Mouse (Mus musculus): ENCODE results near the gene Eri3. TPM values are rescaled to one million over a fixed set of nuclear protein-coding genes. Genes with fewer than 3 reads are reported as not detected.
A peak's percentile ranks its signal among the peaks of the same experiment; 100 is the strongest.

Eri3 gene
- polyA plus RNA-seq, 1 experiment from 2014 or later = 195 TPM

GRCm38 (mm10) chr4:117669874-117670273 lies 119.7 kb downstream of the Eri3 start:
- H3K4me3 ChIP-seq (replicated peaks) = no peak overlapping the region
- no peak for ATAC-seq
- no peak overlapping the region for H3K27ac ChIP-seq
- peaks cover 22% of the 10 kb centered on the region for H3K36me3 ChIP-seq
- H3K27me3 ChIP-seq = no peaks in the 10 kb centered on the region
- H3K9ac ChIP-seq (replicated peaks) = no peak overlapping the region
- no peak overlapping the region for H3K4me2 ChIP-seq (replicated peaks)
- WGBS = 84% methylated on average over 7 of the region's 7 CpGs
- no peaks in the 10 kb centered on the region for H3K9me3 ChIP-seq
- H3K4me1 ChIP-seq (replicated peaks) = 0 out of 2 replicates have a peak, but pooled peaks cover 6% of the 10 kb centered on the region

DNA sequence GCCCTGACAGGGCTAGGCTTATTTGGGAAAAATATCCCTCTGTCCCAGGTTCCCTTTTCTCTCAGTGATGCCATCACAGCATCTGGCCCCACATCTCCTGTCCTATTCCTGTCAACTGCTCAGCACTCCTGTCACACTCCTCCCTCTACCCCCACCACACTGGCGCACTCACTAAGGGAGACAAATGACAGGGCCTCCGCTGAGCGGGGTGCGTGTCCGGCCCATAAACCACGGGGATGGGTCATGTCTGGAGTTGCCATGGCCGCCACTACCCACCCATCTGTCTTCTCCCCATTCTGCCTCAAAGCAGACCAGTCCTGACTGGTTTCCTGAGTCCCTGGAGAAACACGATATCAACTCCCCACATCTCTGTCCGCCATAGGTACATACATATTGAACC lies 121.9 kb downstream of the Eri3 start:
- Histone ChIP-seq H3K36me3 (peaks cover 40% of the 10 kb centered on the region), H3K4me3 (replicated peaks) (no peak overlapping the region), H3K27ac (no peak overlapping the region), H3K27me3 (no peaks in the 10 kb centered on the region), H3K4me1 (replicated peaks) (no peaks in the 10 kb centered on the region), H3K9ac (replicated peaks) (no peak overlapping the region), H3K9me3 (no peaks in the 10 kb centered on the region), H3K4me2 (replicated peaks) (no peak overlapping the region)
- ATAC-seq = no peak
- 82% methylated on average over 9 of the region's 9 CpGs for WGBS

- Histone ChIP-seq H3K4me2 (replicated peaks) (no peak overlapping the region), H3K9ac (replicated peaks) (no peak overlapping the region), H3K4me3 (replicated peaks) (no peak overlapping the region), H3K9me3 (no peaks in the 10 kb centered on the region), H3K27ac (no peak overlapping the region), H3K36me3 (peaks cover 54% of the 10 kb centered on the region), H3K4me1 (replicated peaks) (no peaks in the 10 kb centered on the region), H3K27me3 (no peaks in the 10 kb centered on the region)
- 84% methylated on average over 3 of the region's 3 CpGs for WGBS
- no peak for ATAC-seq
Observed at GRCm38 (mm10) chr4:117673901-117674300, 123.7 kb downstream of the Eri3 start.

GRCm38 (mm10) chr4:117676903-117677302 lies 126.7 kb downstream of the Eri3 start:
- Histone ChIP-seq H3K27ac (no peak overlapping the region), H3K9me3 (no peaks in the 10 kb centered on the region), H3K27me3 (no peaks in the 10 kb centered on the region), H3K4me3 (replicated peaks) (no peak overlapping the region), H3K4me1 (replicated peaks) (peaks cover 13% of the 10 kb centered on the region), H3K36me3 (peaks cover 74% of the 10 kb centered on the region), H3K4me2 (replicated peaks) (no peak overlapping the region), H3K9ac (replicated peaks) (no peak overlapping the region)
- 14% methylated on average over 3 of the region's 3 CpGs for WGBS
- ATAC-seq = peak; percentile 46; the same call in 1 of the 2 replicates

DNA sequence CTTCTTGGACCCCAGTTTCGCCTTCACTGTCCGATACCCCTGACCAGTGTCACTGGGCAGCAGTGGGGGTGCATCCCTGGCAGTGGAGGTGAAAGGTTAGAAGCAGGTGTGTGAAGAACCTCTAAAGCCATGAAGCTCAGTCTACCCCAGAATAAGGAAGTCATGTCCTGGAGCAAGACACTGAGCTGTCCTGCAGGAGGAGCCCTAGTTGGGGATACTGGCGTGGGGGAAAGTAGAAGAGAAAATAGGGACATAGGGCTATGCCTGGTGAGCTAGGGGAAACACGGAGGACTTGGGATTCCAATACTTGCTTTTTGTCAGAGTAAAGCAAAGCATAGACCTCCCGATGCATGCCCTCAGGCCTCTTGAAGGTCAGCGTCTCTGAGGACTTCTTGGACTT lies 130.8 kb downstream of the Eri3 start:
- H3K27ac ChIP-seq = no peak overlapping the region
- H3K36me3 ChIP-seq = peaks cover 41% of the 10 kb centered on the region
- H3K4me1 ChIP-seq (replicated peaks) = peaks cover 17% of the 10 kb centered on the region
- 76% methylated on average over 6 of the region's 6 CpGs for WGBS
- H3K4me2 ChIP-seq (replicated peaks) = peak overlapping the region; percentile 98
- no peak overlapping the region for H3K9ac ChIP-seq (replicated peaks)
- no peaks in the 10 kb centered on the region for H3K9me3 ChIP-seq
- H3K4me3 ChIP-seq (replicated peaks) = peak overlapping the region; percentile 85
- no peak for ATAC-seq
- no peaks in the 10 kb centered on the region for H3K27me3 ChIP-seq

GRCm38 (mm10) chr4:117681931-117682461 lies 131.8 kb downstream of the Eri3 start, which contains the start of gene Dmap1:
Gene Dmap1, minus strand, starts transcription at chr4:117682273.
- Histone ChIP-seq H3K27me3 (no peaks in the 10 kb centered on the region), H3K4me3 (replicated peaks) (peak within 1 kb of the TSS; percentile 85), H3K36me3 (peaks cover 34% of the 10 kb centered on the region), H3K4me2 (replicated peaks) (peak within 1 kb of the TSS; percentile 98), H3K9me3 (no peaks in the 10 kb centered on the region), H3K27ac (0 out of 2 replicates have a peak within 1 kb of the TSS, but pooled peaks have one; percentile 21), H3K9ac (replicated peaks) (peak within 1 kb of the TSS; percentile 89), H3K4me1 (replicated peaks) (peaks cover 17% of the 10 kb centered on the region)
- under 1% methylated on average over 33 of the region's 33 CpGs for WGBS
- peak; percentile 91 for ATAC-seq

- no peaks in the 10 kb centered on the region for H3K9me3 ChIP-seq
- H3K9ac ChIP-seq (replicated peaks) = peak overlapping the region; percentile 89
- H3K27me3 ChIP-seq = no peaks in the 10 kb centered on the region
- H3K4me2 ChIP-seq (replicated peaks) = peak overlapping the region; percentile 98
- H3K4me1 ChIP-seq (replicated peaks) = peaks cover 17% of the 10 kb centered on the region
- peak overlapping the region; percentile 85 for H3K4me3 ChIP-seq (replicated peaks)
- 0 out of 2 replicates have a peak overlapping the region, but pooled peaks have one; percentile 21 for H3K27ac ChIP-seq
- ATAC-seq = peak; percentile 43
- H3K36me3 ChIP-seq = peaks cover 32% of the 10 kb centered on the region
Observed at GRCm38 (mm10) chr4:117682463-117682862, 132.3 kb downstream of the Eri3 start.

GRCm38 (mm10) chr4:117683048-117683768 lies 133.0 kb downstream of the Eri3 start:
- no peaks in the 10 kb centered on the region for H3K9me3 ChIP-seq
- no peak overlapping the region for H3K4me2 ChIP-seq (replicated peaks)
- H3K36me3 ChIP-seq = peaks cover 27% of the 10 kb centered on the region
- H3K27ac ChIP-seq = no peak overlapping the region
- ATAC-seq = no peak
- 84% methylated on average over 6 of the region's 6 CpGs for WGBS
- no peak overlapping the region for H3K9ac ChIP-seq (replicated peaks)
- H3K4me3 ChIP-seq (replicated peaks) = no peak overlapping the region
- peaks cover 17% of the 10 kb centered on the region for H3K4me1 ChIP-seq (replicated peaks)
- H3K27me3 ChIP-seq = no peaks in the 10 kb centered on the region

DNA sequence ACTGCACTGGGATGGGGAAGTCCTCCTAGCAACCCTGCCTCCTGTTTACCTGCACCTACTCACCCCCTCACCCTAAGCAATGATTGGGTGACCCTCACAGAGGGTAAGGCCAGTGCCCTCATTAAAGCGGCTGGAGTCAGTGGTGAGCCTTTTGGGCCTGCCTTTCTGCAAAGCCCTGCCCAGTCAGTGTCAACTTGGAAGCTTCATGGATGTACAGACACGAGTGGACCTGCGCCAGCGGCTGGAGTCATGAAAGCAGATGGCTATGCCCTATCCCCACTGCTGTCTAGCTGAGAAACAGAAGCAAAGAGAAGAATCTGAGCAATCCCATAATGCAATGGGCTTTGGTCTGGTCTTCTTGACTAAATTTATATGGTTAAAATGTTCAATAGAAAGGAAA lies 136.2 kb downstream of the Eri3 start:
- Histone ChIP-seq H3K9ac (replicated peaks) (no peak overlapping the region), H3K4me3 (replicated peaks) (no peak overlapping the region), H3K27me3 (no peaks in the 10 kb centered on the region), H3K36me3 (no peaks in the 10 kb centered on the region), H3K9me3 (no peaks in the 10 kb centered on the region), H3K4me2 (replicated peaks) (no peak overlapping the region), H3K27ac (no peak overlapping the region), H3K4me1 (replicated peaks) (peaks cover 7% of the 10 kb centered on the region)
- ATAC-seq = no peak
- 79% methylated on average over 4 of the region's 4 CpGs for WGBS

GRCm38 (mm10) chr4:117705361-117705760 lies 155.2 kb downstream of the Eri3 start:
- Histone ChIP-seq H3K36me3 (no peaks in the 10 kb centered on the region), H3K4me1 (replicated peaks) (no peaks in the 10 kb centered on the region), H3K4me2 (replicated peaks) (no peak overlapping the region), H3K9ac (replicated peaks) (no peak overlapping the region), H3K27me3 (no peaks in the 10 kb centered on the region), H3K9me3 (no peaks in the 10 kb centered on the region), H3K27ac (no peak overlapping the region), H3K4me3 (replicated peaks) (no peak overlapping the region)
- WGBS = 6% methylated on average over 7 of the region's 7 CpGs
- no peak for ATAC-seq

DNA sequence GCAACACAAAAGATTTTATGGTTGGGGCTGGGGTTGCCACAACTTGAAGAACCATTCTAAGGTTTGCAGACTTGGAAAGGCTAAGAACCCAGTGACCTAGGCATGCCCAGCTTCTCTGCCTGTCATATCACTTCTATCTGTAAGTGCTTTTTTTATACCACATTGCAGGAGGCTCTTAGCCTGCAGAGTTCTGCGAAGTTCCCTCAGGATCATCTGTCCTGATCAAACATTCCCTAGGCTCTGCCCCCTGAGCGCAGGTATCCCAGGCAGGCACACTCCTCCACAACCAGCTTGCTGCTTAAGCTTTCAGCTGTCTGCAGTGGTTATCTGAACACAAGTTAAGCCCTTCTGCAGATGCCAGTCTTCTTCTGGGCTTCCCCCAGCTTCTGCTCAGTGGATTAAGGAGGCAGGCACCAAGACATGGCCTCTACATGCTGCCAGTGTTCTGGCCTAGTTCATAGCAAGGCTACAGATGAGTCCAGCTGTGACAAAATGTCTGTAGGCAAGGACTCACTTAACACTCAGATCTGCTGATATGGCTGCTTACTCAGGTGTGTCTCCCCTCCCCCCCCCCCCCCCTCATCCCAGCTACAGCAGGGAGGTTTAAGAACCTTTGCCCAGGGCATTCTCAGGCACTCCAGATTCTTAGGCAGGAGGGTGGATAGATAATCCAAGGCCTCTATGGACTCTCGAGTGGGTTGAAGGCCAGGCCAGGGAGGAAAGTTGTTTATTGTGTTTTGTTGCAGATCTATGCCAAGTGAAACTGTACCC lies 158.8 kb downstream of the Eri3 start:
- H3K27me3 ChIP-seq = no peaks in the 10 kb centered on the region
- no peak for ATAC-seq
- no peak overlapping the region for H3K9ac ChIP-seq (replicated peaks)
- H3K9me3 ChIP-seq = no peaks in the 10 kb centered on the region
- no peaks in the 10 kb centered on the region for H3K4me1 ChIP-seq (replicated peaks)
- H3K27ac ChIP-seq = no peak overlapping the region
- no peak overlapping the region for H3K4me2 ChIP-seq (replicated peaks)
- no peaks in the 10 kb centered on the region for H3K36me3 ChIP-seq
- H3K4me3 ChIP-seq (replicated peaks) = no peak overlapping the region
- WGBS = 78% methylated on average over 3 of the region's 3 CpGs

- H3K4me3 ChIP-seq (replicated peaks) = no peak overlapping the region
- WGBS = 81% methylated on average over 3 of the region's 3 CpGs
- H3K9ac ChIP-seq (replicated peaks) = no peak overlapping the region
- no peaks in the 10 kb centered on the region for H3K4me1 ChIP-seq (replicated peaks)
- no peak for ATAC-seq
- H3K27ac ChIP-seq = no peak overlapping the region
- no peak overlapping the region for H3K4me2 ChIP-seq (replicated peaks)
- H3K27me3 ChIP-seq = no peaks in the 10 kb centered on the region
- no peaks in the 10 kb centered on the region for H3K9me3 ChIP-seq
- H3K36me3 ChIP-seq = no peaks in the 10 kb centered on the region
Observed at GRCm38 (mm10) chr4:117712314-117712713, 162.1 kb downstream of the Eri3 start.
